Mouse (Mus musculus) adrenal gland, adult 2 months (tissue): ENCODE measurements at regions not wholly inside any gene's neighbourhood (a gene's known extent, or its start where the extent isn't known, plus 50 kb on each side); places are given as distances from the start of the nearest gene placed in this dataset.
A peak's percentile ranks its signal among the peaks of the same experiment; 100 is the strongest.
"Not testable (repeated sequence)": the region's sequence is repeated elsewhere in the genome, so short reads cannot be mapped to it uniquely, and the experiment has no call there.

Experiments used
- DNase-seq: peaks from one replicate; pipeline ENCODE4 v3.0.0; 2021

DNA sequence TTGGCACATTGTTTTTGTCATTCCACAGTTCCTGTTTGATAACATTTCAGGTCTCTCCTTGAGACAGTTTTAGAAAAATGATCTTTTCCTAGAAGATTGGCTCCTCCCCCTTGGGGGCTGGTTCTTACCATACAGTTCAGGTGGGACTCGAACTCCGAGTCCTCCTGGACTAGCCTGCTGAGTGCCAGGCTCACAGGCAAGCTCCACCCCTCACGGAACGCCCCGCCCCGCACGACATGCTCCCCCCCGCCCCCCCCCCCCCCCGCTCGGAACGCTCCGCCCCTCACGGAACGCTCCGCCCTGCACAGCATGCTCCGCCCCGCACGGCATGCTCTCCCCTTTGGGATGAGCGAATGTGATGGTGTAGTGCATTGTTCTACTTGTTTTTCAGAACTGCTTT lies 65.9 kb upstream of the Inpp5a start:
- no peak for DNase-seq

DNA sequence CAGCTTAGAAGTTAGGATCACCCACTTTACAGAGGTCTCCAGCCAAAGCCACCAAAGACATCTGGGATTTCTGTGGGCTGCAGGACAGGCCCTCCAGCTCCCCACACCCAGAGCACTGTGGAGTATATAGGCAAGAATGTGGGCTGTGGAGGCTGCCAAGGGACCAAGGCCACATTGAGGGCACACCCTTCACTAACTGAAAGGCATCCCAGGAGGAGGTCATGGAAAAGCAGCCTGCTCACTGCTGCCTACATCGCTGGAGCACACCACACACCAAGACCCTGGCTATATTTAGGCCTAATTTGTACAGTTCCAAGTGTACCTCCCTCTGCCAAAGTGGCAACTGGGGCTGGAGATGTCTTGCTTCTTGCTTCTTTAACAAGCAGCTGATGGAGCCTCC lies 61.9 kb upstream of the Inpp5a start:
- peak; percentile 66 for DNase-seq

- no peak for DNase-seq
These were observed 56.1 kb upstream of the Inpp5a start for GRCm38 (mm10) chr7:139332791-139333190.

GRCm38 (mm10) chr7:139337998-139338397 lies 50.9 kb upstream of the Inpp5a start:
- DNase-seq: not testable (repeated sequence)
